ENCODE assay signal across 8 mouse cellular contexts in the genomic region with DNA sequence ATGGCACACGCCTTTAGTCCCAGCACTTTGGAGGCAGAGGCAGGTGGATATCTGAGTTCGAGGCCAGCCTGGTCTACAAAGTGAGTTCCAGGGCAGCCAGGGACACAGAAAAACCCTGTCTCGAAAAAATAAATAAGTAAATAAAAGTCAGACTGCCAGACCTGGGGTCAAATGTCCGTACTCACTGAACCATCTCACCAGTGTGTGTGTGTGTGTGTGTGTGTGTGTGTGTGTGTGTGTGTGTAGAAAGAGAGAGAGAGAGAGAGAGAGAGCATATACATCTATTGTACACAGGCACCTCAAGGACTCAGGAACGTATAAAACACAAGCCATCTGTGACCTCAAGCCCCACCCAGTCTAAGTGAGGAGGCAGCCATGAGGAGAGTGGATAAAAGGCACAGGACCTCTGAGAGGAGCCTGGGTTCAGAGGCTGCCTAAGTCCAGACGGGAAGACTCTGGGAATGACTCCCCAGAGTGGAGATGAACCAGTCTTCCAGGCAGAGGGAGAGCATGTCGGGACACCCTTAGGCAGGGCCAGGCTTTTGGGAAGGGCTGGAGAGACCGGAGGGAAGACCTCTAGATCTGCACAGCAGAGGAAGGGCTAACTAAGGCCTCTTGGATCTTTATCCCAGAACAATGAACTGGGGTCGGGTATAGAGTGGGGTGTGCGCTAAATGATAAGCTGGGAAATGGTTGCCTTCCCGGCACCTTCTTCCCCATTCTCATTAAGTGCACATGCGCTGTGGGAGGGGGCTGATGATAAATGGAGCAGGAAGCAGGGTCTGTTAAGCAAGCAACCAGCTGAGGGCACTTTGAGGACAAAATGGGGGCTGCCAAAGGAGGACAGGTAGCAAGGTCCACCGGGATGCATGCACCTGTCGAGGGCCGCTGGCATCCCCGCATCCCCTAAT. TPM values are rescaled to one million over a fixed set of nuclear protein-coding genes. Genes with fewer than 3 reads are reported as not detected.
A peak's percentile ranks its signal among the peaks of the same experiment; 100 is the strongest.
DNase-seq lines count a peak whose midpoint lies in the region; ATAC-seq and TF ChIP-seq lines count a peak whose summit lies in the region.

No protein-coding gene starts in this region.

- no peaks in the 10 kb centered on the region for H3K36me3 ChIP-seq in neural tube, embryonic 11.5 days (ENCODE audit: control insufficient read depth, insufficient read depth, low read length)
- H3K36me3 ChIP-seq in hindbrain, embryonic 15.5 days: no peaks in the 10 kb centered on the region
- H3K36me3 ChIP-seq in limb, embryonic 14.5 days (ENCODE audit: control insufficient read depth, insufficient read depth, low read length): no peaks in the 10 kb centered on the region
- H3K36me3 ChIP-seq in stomach, postnatal 0 days (ENCODE audit: control insufficient read depth, insufficient read depth, low read length): no peaks in the 10 kb centered on the region

- H3K4me2 ChIP-seq in neural tube, embryonic 11.5 days (ENCODE audit: low read depth): peak overlapping the region; percentile 34
- peak overlapping the region; percentile 57 for H3K4me2 ChIP-seq in hindbrain, embryonic 15.5 days
- peak overlapping the region; percentile 49 for H3K4me2 ChIP-seq in limb, embryonic 14.5 days (replicated peaks; ENCODE audit: low read depth, low read length, severe bottlenecking)
- peak overlapping the region; percentile 42 for H3K4me2 ChIP-seq in stomach, postnatal 0 days (replicated peaks; ENCODE audit: low read depth)

- ATAC-seq in neural tube, embryonic 11.5 days (ENCODE audit: insufficient read depth, low FRiP score, low TSS enrichment): peak; percentile 45
- ATAC-seq in hindbrain, embryonic 15.5 days (ENCODE audit: low FRiP score, low read depth): peak; percentile 62
- ATAC-seq in limb, embryonic 14.5 days (ENCODE audit: low FRiP score, low read depth): no peak
- ATAC-seq in stomach, postnatal 0 days (ENCODE audit: low FRiP score, low TSS enrichment): no peak; the same call in 1 of the 2 replicates
- no peak for ATAC-seq in activated CD4-positive, CD25-positive, alpha-beta regulatory T cell, adult 4 months

- TF ChIP-seq EP300 in stomach, postnatal 0 days (optimal IDR thresholded peaks at IDR 0.05): no peak

- no peaks in the 10 kb centered on the region for H3K9me3 ChIP-seq in neural tube, embryonic 11.5 days (ENCODE audit: control insufficient read depth, low read length)
- H3K9me3 ChIP-seq in hindbrain, embryonic 15.5 days: no peaks in the 10 kb centered on the region
- no peaks in the 10 kb centered on the region for H3K9me3 ChIP-seq in limb, embryonic 14.5 days (ENCODE audit: control insufficient read depth, low read length)
- H3K9me3 ChIP-seq in stomach, postnatal 0 days (ENCODE audit: control insufficient read depth, low read length): no peaks in the 10 kb centered on the region

- no peak for DNase-seq in neural tube, embryonic 11.5 days (ENCODE audit: low spot score)
- DNase-seq in neural tube, embryonic 10.5 days (ENCODE audit: extremely low spot score, low spot score): no peak
- no peak for DNase-seq in limb, embryonic 14.5 days (ENCODE audit: low spot score)
- no peak for DNase-seq in stomach, postnatal 0 days (ENCODE audit: low spot score)
- no peak for DNase-seq in B cell, adult 2 months
- DNase-seq in thymus, postnatal 4 days: no peak

- no peaks in the 10 kb centered on the region for H3K27me3 ChIP-seq in neural tube, embryonic 11.5 days (ENCODE audit: control insufficient read depth, insufficient read depth, low read length)
- H3K27me3 ChIP-seq in hindbrain, embryonic 15.5 days: no peaks in the 10 kb centered on the region
- no peaks in the 10 kb centered on the region for H3K27me3 ChIP-seq in limb, embryonic 14.5 days (ENCODE audit: control insufficient read depth, insufficient read depth, low read length)
- no peaks in the 10 kb centered on the region for H3K27me3 ChIP-seq in stomach, postnatal 0 days (ENCODE audit: control insufficient read depth, insufficient read depth, low read length)

- H3K27ac ChIP-seq in neural tube, embryonic 11.5 days (ENCODE audit: low read depth, low read length): peak overlapping the region; percentile 58
- peak overlapping the region; percentile 92 for H3K27ac ChIP-seq in hindbrain, embryonic 15.5 days (replicated peaks)
- H3K27ac ChIP-seq in limb, embryonic 14.5 days (replicated peaks; ENCODE audit: low read depth, low read length): no peak overlapping the region; the same call in 1 of the 2 replicates
- H3K27ac ChIP-seq in stomach, postnatal 0 days (replicated peaks): peak overlapping the region; percentile 1; the same call in 1 of the 2 replicates

- peaks cover 6% of the 10 kb centered on the region; the same call in 1 of the 2 replicates for H3K4me1 ChIP-seq in neural tube, embryonic 11.5 days (ENCODE audit: control insufficient read depth, insufficient read depth, low read length)
- H3K4me1 ChIP-seq in hindbrain, embryonic 15.5 days (replicated peaks): peaks cover 19% of the 10 kb centered on the region
- H3K4me1 ChIP-seq in limb, embryonic 14.5 days (ENCODE audit: control insufficient read depth, insufficient read depth, low read length): peaks cover 9% of the 10 kb centered on the region
- H3K4me1 ChIP-seq in stomach, postnatal 0 days (replicated peaks; ENCODE audit: control insufficient read depth, insufficient read depth): no peaks in the 10 kb centered on the region

- H3K9ac ChIP-seq in neural tube, embryonic 11.5 days (ENCODE audit: low read length): peak overlapping the region; percentile 48
- 0 out of 2 replicates have a peak overlapping the region, but pooled peaks have one; percentile 19 for H3K9ac ChIP-seq in hindbrain, embryonic 15.5 days
- H3K9ac ChIP-seq in limb, embryonic 14.5 days (ENCODE audit: low read depth, low read length, severe bottlenecking): no peak overlapping the region
- no peak overlapping the region for H3K9ac ChIP-seq in stomach, postnatal 0 days (ENCODE audit: low read length)

- WGBS in neural tube, embryonic 11.5 days: 29% methylated on average over 16 of the region's 16 CpGs
- WGBS in hindbrain, embryonic 15.5 days: 26% methylated on average over 16 of the region's 16 CpGs
- 35% methylated on average over 15 of the region's 16 CpGs for WGBS in limb, embryonic 14.5 days
- 28% methylated on average over 16 of the region's 16 CpGs for WGBS in stomach, postnatal 0 days

- no peak for TF ChIP-seq CTCF in stomach, postnatal 0 days (IDR thresholded peaks at IDR 0.05; ENCODE audit: low read depth)

- TF ChIP-seq POLR2A in limb, embryonic 14.5 days (IDR thresholded peaks at IDR 0.05; ENCODE audit: borderline replicate concordance, extremely low read depth, insufficient read depth, insufficient read length): no peak

- H3K4me3 ChIP-seq in neural tube, embryonic 11.5 days (ENCODE audit: low read depth, low read length): 0 out of 2 replicates have a peak overlapping the region, but pooled peaks have one; percentile 12
- peak overlapping the region; percentile 29 for H3K4me3 ChIP-seq in hindbrain, embryonic 15.5 days
- peak overlapping the region; percentile 15 for H3K4me3 ChIP-seq in limb, embryonic 14.5 days (replicated peaks; ENCODE audit: low read length)
- no peak overlapping the region for H3K4me3 ChIP-seq in stomach, postnatal 0 days (ENCODE audit: low read depth, low read length)

RNA-seq across cellular contexts. Expression of a gene that starts 28.4 kb away (rescaled TPM):
- 3.1 and 3.4 TPM in 2 replicates for polyA plus RNA-seq in neural tube, embryonic 11.5 days (2014; fragmentation: Nextera tagmentation; extraction: Ambion mirVana)
- polyA plus RNA-seq in hindbrain, embryonic 15.5 days (2015; fragmentation: Nextera tagmentation; extraction: Ambion mirVana): 1.4 and 1.6 TPM in 2 replicates
- polyA plus RNA-seq in limb, embryonic 14.5 days (2012; rRNA removed): 3.6 and 3.8 TPM in 2 replicates
- 3.2 and 5.6 TPM in 2 replicates for polyA plus RNA-seq in limb, embryonic 14.5 days (2014; fragmentation: Nextera tagmentation; extraction: Ambion mirVana)
- 2.3 and 2.4 TPM in 2 replicates for polyA plus RNA-seq in stomach, postnatal 0 days (2015; fragmentation: Nextera tagmentation; extraction: Ambion mirVana)
- 1 to 10 TPM in 1 of 2 experiments, not detected in 1; 1.1 TPM for polyA plus RNA-seq in activated CD4-positive, CD25-positive, alpha-beta regulatory T cell, adult 4 months (2017; shearing (Covaris generic))

Comparison
In these comparisons a context has a peak if more than half of its experiments do, and no peak if none do; other contexts are left out.
1. ATAC-seq: peak in neural tube, embryonic 11.5 days (single experiment) and hindbrain, embryonic 15.5 days (single experiment); none in limb, embryonic 14.5 days (single experiment), stomach, postnatal 0 days (single experiment) and activated CD4-positive, CD25-positive, alpha-beta regulatory T cell, adult 4 months (single experiment).
2. H3K9ac ChIP-seq: peak in neural tube, embryonic 11.5 days (single experiment) and hindbrain, embryonic 15.5 days (single experiment); none in limb, embryonic 14.5 days (single experiment) and stomach, postnatal 0 days (single experiment).
3. Peak in every context shown above with its lines, with median percentiles within 50 percentile points of each other: H3K4me2 ChIP-seq.